Mouse (Mus musculus): ENCODE measurements at regions not wholly inside any gene's neighbourhood (a gene's known extent, or its start where the extent isn't known, plus 50 kb on each side); places are given as distances from the start of the nearest gene placed in this dataset.
A peak's percentile ranks its signal among the peaks of the same experiment; 100 is the strongest.

DNA sequence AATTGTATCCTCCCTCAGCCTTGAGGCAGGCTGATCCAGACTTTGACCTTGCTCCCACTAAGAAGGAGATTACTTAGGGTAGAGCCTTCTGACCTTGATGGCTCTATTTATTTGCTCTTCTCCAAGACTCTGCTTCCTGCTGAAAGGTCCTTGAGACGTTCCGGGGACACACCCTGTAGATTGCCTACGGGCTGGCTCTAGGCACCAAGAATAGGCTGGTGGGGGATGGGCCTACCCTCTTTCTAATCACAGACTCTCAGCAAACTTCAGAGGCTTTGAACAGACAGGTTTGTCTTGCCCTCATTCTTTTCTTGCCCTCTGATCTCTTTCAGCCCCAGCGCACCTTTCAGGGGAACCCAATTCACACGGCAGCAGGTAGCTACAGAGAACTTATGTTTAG lies 265.4 kb upstream of the Fshr start:
- Histone ChIP-seq H3K9ac (ENCODE audit: low read length) (no peak overlapping the region), H3K4me2 (no peak overlapping the region), H3K4me1 (ENCODE audit: control insufficient read depth, insufficient read depth, low read length) (no peaks in the 10 kb centered on the region), H3K27me3 (ENCODE audit: control insufficient read depth, insufficient read depth, low read length) (no peaks in the 10 kb centered on the region), H3K36me3 (ENCODE audit: control insufficient read depth, insufficient read depth, low read length) (no peaks in the 10 kb centered on the region), H3K27ac (ENCODE audit: low read depth, low read length) (no peak overlapping the region), H3K4me3 (ENCODE audit: low read depth, low read length) (no peak overlapping the region), H3K9me3 (ENCODE audit: control insufficient read depth, low read length) (no peaks in the 10 kb centered on the region)
- ATAC-seq (ENCODE audit: low FRiP score) = no peak
- 83% methylated on average over 5 of the region's 5 CpGs for WGBS
- DNase-seq (ENCODE audit: low spot score, missing footprints) = no peak

DNA sequence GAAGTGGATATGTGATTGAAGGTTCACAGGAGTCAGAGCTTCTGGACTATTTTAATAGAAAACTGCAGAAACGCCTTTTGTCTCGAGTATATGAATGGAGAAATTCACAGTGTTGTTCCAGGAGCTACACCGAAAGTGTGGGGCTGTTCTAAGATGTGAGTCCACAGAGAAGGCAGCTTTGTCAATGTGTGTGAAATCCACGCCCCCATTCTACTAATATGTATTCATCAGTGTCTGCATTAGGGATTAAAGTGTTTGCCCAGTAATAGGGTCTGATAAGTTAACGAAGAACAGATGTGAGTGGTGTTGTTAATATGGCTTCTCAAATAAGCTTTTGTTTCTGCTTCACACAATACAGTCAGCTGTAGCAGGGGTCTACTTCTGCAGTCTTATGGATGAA lies 260.0 kb upstream of the Fshr start:
- WGBS = 63% methylated on average over 5 of the region's 5 CpGs
- no peaks in the 10 kb centered on the region for H3K4me1 ChIP-seq (ENCODE audit: control insufficient read depth, insufficient read depth, low read length)
- no peak overlapping the region for H3K27ac ChIP-seq (ENCODE audit: low read depth, low read length)
- no peaks in the 10 kb centered on the region for H3K27me3 ChIP-seq (ENCODE audit: control insufficient read depth, insufficient read depth, low read length)
- no peaks in the 10 kb centered on the region for H3K9me3 ChIP-seq (ENCODE audit: control insufficient read depth, low read length)
- H3K4me3 ChIP-seq (ENCODE audit: low read depth, low read length) = no peak overlapping the region
- H3K4me2 ChIP-seq = no peak overlapping the region
- no peak overlapping the region for H3K9ac ChIP-seq (ENCODE audit: low read length)
- H3K36me3 ChIP-seq (ENCODE audit: control insufficient read depth, insufficient read depth, low read length) = no peaks in the 10 kb centered on the region
- DNase-seq (ENCODE audit: low spot score, missing footprints) = no peak
- ATAC-seq (ENCODE audit: low FRiP score) = peak; percentile 79

GRCm38 (mm10) chr17:89454301-89454700 lies 253.8 kb upstream of the Fshr start:
- H3K4me1 ChIP-seq (ENCODE audit: control insufficient read depth, insufficient read depth, low read length) = no peaks in the 10 kb centered on the region
- H3K36me3 ChIP-seq (ENCODE audit: control insufficient read depth, insufficient read depth, low read length) = no peaks in the 10 kb centered on the region
- H3K4me3 ChIP-seq (ENCODE audit: low read depth, low read length) = no peak overlapping the region
- no peaks in the 10 kb centered on the region for H3K27me3 ChIP-seq (ENCODE audit: control insufficient read depth, insufficient read depth, low read length)
- ATAC-seq (ENCODE audit: low FRiP score) = no peak
- H3K9me3 ChIP-seq (ENCODE audit: control insufficient read depth, low read length) = no peaks in the 10 kb centered on the region
- H3K27ac ChIP-seq (ENCODE audit: low read depth, low read length) = no peak overlapping the region
- no peak for DNase-seq (ENCODE audit: low spot score, missing footprints)
- no peak overlapping the region for H3K9ac ChIP-seq (ENCODE audit: low read length)
- WGBS = 90% methylated on average over 3 of the region's 3 CpGs
- no peak overlapping the region for H3K4me2 ChIP-seq

GRCm38 (mm10) chr17:89450724-89451123 lies 250.2 kb upstream of the Fshr start:
- ATAC-seq (ENCODE audit: low FRiP score) (no peak), DNase-seq (ENCODE audit: low spot score, missing footprints) (no peak)
- WGBS = 88% methylated on average over 4 of the region's 4 CpGs
- Histone ChIP-seq H3K4me3 (ENCODE audit: low read depth, low read length) (no peak overlapping the region), H3K4me1 (ENCODE audit: control insufficient read depth, insufficient read depth, low read length) (no peaks in the 10 kb centered on the region), H3K9ac (ENCODE audit: low read length) (no peak overlapping the region), H3K36me3 (ENCODE audit: control insufficient read depth, insufficient read depth, low read length) (no peaks in the 10 kb centered on the region), H3K9me3 (ENCODE audit: control insufficient read depth, low read length) (no peaks in the 10 kb centered on the region), H3K27me3 (ENCODE audit: control insufficient read depth, insufficient read depth, low read length) (no peaks in the 10 kb centered on the region), H3K4me2 (no peak overlapping the region), H3K27ac (ENCODE audit: low read depth, low read length) (no peak overlapping the region)

DNA sequence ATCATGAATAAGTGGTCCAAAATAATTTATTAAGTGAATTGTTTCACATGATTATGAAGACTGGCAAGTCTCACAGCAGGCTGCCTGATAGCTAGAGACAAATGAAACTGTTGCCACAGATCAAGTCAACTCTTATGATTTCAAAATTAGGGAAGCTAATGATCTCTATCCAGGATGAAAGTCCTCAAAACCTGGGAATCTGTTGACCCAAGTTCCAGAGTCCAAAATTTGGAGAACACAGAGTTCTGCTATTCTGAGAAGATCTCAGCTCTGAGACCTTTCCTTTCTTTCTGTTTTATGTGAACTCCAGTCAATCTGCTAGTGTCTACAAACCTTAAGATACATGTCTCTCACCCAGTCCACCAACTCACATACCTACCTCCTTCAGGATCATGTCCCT lies 248.9 kb upstream of the Fshr start:
- no peaks in the 10 kb centered on the region for H3K9me3 ChIP-seq (ENCODE audit: control insufficient read depth, low read length)
- no peak overlapping the region for H3K4me3 ChIP-seq (ENCODE audit: low read depth, low read length)
- H3K9ac ChIP-seq (ENCODE audit: low read length) = no peak overlapping the region
- H3K4me2 ChIP-seq = no peak overlapping the region
- no peaks in the 10 kb centered on the region for H3K36me3 ChIP-seq (ENCODE audit: control insufficient read depth, insufficient read depth, low read length)
- H3K4me1 ChIP-seq (ENCODE audit: control insufficient read depth, insufficient read depth, low read length) = no peaks in the 10 kb centered on the region
- no peak for ATAC-seq (ENCODE audit: low FRiP score)
- no peak overlapping the region for H3K27ac ChIP-seq (ENCODE audit: low read depth, low read length)
- no peaks in the 10 kb centered on the region for H3K27me3 ChIP-seq (ENCODE audit: control insufficient read depth, insufficient read depth, low read length)
- no peak for DNase-seq (ENCODE audit: low spot score, missing footprints)

DNA sequence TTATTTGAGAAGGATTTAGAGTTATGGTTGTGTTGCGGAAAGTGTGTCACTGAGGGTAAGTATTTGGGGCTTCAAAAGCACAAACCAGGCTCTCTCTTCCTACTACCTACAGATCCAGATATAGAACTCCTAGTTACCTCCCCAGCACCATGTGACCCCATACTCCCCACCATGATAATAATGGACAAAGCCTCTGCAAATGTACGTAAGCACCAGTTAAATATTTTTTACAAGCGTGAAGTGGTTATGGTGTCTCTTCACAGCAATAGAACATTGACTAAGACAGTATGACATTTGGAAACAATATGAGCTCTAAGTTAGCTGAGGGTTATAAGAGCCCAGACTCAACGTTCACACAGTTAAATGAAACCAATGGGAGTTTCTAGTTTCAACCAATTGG lies 233.8 kb upstream of the Fshr start:
- H3K4me1 ChIP-seq (ENCODE audit: control insufficient read depth, insufficient read depth, low read length) = no peaks in the 10 kb centered on the region
- 83% methylated on average over 4 of the region's 4 CpGs for WGBS
- no peak overlapping the region for H3K4me3 ChIP-seq (ENCODE audit: low read depth, low read length)
- DNase-seq (ENCODE audit: low spot score, missing footprints) (no peak), ATAC-seq (ENCODE audit: low FRiP score) (no peak)
- no peak overlapping the region for H3K27ac ChIP-seq (ENCODE audit: low read depth, low read length)
- no peaks in the 10 kb centered on the region for H3K9me3 ChIP-seq (ENCODE audit: control insufficient read depth, low read length)
- H3K36me3 ChIP-seq (ENCODE audit: control insufficient read depth, insufficient read depth, low read length) = no peaks in the 10 kb centered on the region
- H3K4me2 ChIP-seq = no peak overlapping the region
- no peaks in the 10 kb centered on the region for H3K27me3 ChIP-seq (ENCODE audit: control insufficient read depth, insufficient read depth, low read length)
- H3K9ac ChIP-seq (ENCODE audit: low read length) = no peak overlapping the region

DNA sequence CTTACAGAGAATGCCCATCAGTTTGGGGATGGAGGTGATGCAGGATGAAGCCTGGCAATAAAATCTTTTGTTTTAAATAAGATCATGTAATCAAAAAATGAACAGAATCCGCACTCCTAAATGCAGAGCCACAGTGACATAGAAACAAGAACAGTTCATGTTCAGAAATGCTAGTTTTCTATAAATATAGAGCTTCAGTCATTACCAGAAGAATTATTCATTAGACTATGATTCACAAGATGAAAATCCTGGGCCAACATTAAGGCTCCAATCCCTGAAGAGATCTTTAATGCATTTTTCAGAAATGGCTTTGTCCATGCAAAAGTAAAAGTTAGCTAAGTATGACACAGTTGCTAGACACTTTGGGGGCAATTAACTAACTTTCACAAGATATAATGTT lies 209.6 kb upstream of the Fshr start:
- DNase-seq (ENCODE audit: low spot score, missing footprints) = no peak
- H3K9ac ChIP-seq (ENCODE audit: low read length) = no peak overlapping the region
- ATAC-seq (ENCODE audit: low FRiP score) = no peak
- no peak overlapping the region for H3K4me3 ChIP-seq (ENCODE audit: low read depth, low read length)
- no peaks in the 10 kb centered on the region for H3K4me1 ChIP-seq (ENCODE audit: control insufficient read depth, insufficient read depth, low read length)
- no peaks in the 10 kb centered on the region for H3K27me3 ChIP-seq (ENCODE audit: control insufficient read depth, insufficient read depth, low read length)
- H3K27ac ChIP-seq (ENCODE audit: low read depth, low read length) = no peak overlapping the region
- H3K36me3 ChIP-seq (ENCODE audit: control insufficient read depth, insufficient read depth, low read length) = no peaks in the 10 kb centered on the region
- H3K9me3 ChIP-seq (ENCODE audit: control insufficient read depth, low read length) = no peaks in the 10 kb centered on the region
- WGBS = 88% methylated on average over 1 of the region's 1 CpGs
- no peak overlapping the region for H3K4me2 ChIP-seq

DNA sequence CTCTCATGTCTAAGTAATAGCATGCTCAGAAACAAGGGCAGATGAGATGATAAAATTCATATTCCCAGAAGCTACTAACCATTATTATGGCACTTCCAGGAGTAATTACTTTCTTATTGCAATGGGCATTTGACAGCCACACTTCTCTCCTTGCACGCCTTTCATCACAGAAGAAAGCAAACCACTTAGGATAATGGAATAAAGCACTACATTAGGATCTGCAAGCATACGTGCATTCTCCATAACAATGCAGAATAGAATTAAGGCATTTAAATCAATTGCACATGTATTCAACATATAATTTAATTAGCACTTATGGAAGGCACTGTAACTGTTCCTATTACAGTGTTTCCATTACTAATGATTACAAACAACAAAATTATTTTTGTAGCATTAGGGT lies 205.1 kb upstream of the Fshr start:
- no peaks in the 10 kb centered on the region for H3K27me3 ChIP-seq (ENCODE audit: control insufficient read depth, insufficient read depth, low read length)
- H3K9ac ChIP-seq (ENCODE audit: low read length) = no peak overlapping the region
- no peaks in the 10 kb centered on the region for H3K9me3 ChIP-seq (ENCODE audit: control insufficient read depth, low read length)
- H3K4me2 ChIP-seq = no peak overlapping the region
- ATAC-seq (ENCODE audit: low FRiP score) (no peak), DNase-seq (ENCODE audit: low spot score, missing footprints) (no peak)
- H3K27ac ChIP-seq (ENCODE audit: low read depth, low read length) = no peak overlapping the region
- H3K4me1 ChIP-seq (ENCODE audit: control insufficient read depth, insufficient read depth, low read length) = no peaks in the 10 kb centered on the region
- no peak overlapping the region for H3K4me3 ChIP-seq (ENCODE audit: low read depth, low read length)
- no peaks in the 10 kb centered on the region for H3K36me3 ChIP-seq (ENCODE audit: control insufficient read depth, insufficient read depth, low read length)
- WGBS = 88% methylated on average over 2 of the region's 2 CpGs

DNA sequence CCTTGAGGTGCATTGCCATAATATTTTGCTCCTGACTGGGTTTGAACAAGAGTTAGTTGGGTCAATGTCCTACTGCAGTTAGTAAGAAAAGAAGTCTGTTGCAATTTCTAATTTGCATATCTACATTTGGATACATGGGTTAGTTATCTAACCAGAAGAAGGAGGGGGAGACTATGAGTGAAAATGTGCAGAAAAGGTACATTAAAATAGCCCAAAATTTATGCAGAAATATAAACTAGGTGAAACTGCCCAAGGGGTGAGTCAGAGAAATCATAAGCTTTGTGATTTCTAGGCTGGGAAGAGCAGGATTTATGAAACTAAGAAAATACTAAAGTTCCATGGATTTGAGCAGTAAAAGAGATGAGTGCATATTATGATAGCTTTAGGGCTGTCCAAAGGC lies 156.8 kb upstream of the Fshr start:
- Histone ChIP-seq H3K27ac (ENCODE audit: low read depth, low read length) (no peak overlapping the region), H3K4me3 (ENCODE audit: low read depth, low read length) (no peak overlapping the region), H3K4me2 (no peak overlapping the region), H3K9ac (ENCODE audit: low read length) (no peak overlapping the region), H3K36me3 (ENCODE audit: control insufficient read depth, insufficient read depth, low read length) (no peaks in the 10 kb centered on the region), H3K9me3 (ENCODE audit: control insufficient read depth, low read length) (no peaks in the 10 kb centered on the region), H3K27me3 (ENCODE audit: control insufficient read depth, insufficient read depth, low read length) (no peaks in the 10 kb centered on the region), H3K4me1 (ENCODE audit: control insufficient read depth, insufficient read depth, low read length) (no peaks in the 10 kb centered on the region)
- DNase-seq (ENCODE audit: low spot score, missing footprints) (no peak), ATAC-seq (ENCODE audit: low FRiP score) (no peak)

GRCm38 (mm10) chr17:89340497-89341205 lies 140.2 kb upstream of the Fshr start:
- Histone ChIP-seq H3K4me3 (ENCODE audit: low read depth, low read length) (no peak overlapping the region), H3K4me2 (no peak overlapping the region), H3K4me1 (ENCODE audit: control insufficient read depth, insufficient read depth, low read length) (no peaks in the 10 kb centered on the region), H3K27ac (ENCODE audit: low read depth, low read length) (no peak overlapping the region), H3K9me3 (ENCODE audit: control insufficient read depth, low read length) (no peaks in the 10 kb centered on the region), H3K36me3 (ENCODE audit: control insufficient read depth, insufficient read depth, low read length) (no peaks in the 10 kb centered on the region), H3K27me3 (ENCODE audit: control insufficient read depth, insufficient read depth, low read length) (no peaks in the 10 kb centered on the region), H3K9ac (ENCODE audit: low read length) (no peak overlapping the region)
- no peak for DNase-seq (ENCODE audit: low spot score, missing footprints)
- 75% methylated on average over 8 of the region's 8 CpGs for WGBS
- ATAC-seq (ENCODE audit: low FRiP score) = no peak

All from midbrain, embryonic 11.5 days (tissue).